Mouse (Mus musculus): ENCODE results near the gene Ocln.

DNA sequence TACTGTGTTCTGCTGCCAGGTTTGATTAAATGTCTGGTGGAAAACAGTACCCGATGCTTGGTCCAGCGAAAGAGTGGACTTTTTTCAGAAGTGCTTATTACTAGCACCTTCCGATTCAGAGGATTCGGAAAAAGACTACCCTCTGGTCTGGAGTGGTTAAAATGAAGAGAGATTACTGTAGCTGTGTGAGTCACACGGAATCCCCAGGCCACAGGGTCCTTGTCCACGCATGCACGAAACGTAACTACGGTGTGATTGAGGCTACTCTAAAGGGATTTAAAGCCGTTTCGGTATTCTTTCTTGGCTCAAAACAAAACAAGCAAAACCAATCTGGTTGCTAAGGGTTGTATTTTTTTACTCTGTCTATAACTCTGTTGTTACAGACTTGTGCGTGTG lies 522 bp upstream of the Ocln start:
- TF ChIP-seq POLR2A (IDR thresholded peaks at IDR 0.05; ENCODE audit: borderline replicate concordance, extremely low read depth, low read depth, low read length) (no peak), CTCF (IDR thresholded peaks at IDR 0.05; ENCODE audit: insufficient read depth, low read length) (no peak)

Data from lung, adult 2 months (tissue).